Comparison of ENCODE assay signal across 21 mouse cellular contexts in the genomic region with DNA sequence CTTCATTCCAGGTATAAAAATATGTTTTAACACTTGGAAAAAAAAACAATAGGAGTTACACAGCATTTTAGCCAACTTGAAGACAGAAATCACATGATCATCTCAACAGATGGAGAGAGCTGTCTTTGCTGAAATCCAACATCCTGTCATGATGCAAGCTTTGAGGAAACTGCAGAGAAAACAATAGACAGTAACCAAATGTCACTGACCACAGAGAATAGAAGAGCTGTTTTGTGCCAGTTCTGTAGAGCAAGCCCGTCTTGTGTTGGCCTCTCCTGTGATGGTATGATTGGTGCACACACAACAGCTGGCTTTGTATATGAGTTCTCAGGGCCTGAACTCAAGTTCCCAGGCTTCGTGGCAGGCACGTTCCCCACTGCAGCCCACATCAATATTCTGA.
A peak's percentile ranks its signal among the peaks of the same experiment; 100 is the strongest.
DNase-seq lines count a peak whose midpoint lies in the region; ATAC-seq lines count a peak whose summit lies in the region.
"Had no signal": no experiment of that assay in that cellular context is flagged by ENCODE, and none has a peak within 500 bp of the region (broad histone marks: within the 10 kb centered on the region; RNA-seq: fewer than 3 reads in every experiment).

No protein-coding gene starts in this region.

- WGBS in heart, embryonic 10.5 days, result 86% methylated on average over 3 of the region's 3 CpGs
- WGBS in lung, embryonic 16.5 days, result 46% methylated on average over 3 of the region's 3 CpGs
- WGBS in midbrain, embryonic 10.5 days, result 88% methylated on average over 3 of the region's 3 CpGs

- no peak overlapping the region for H3K4me3 ChIP-seq in heart, embryonic 10.5 days
- no peak overlapping the region for H3K4me3 ChIP-seq in lung, embryonic 16.5 days (ENCODE audit: low read length)
- H3K4me3 ChIP-seq in midbrain, embryonic 10.5 days, result no peak overlapping the region
- H3K4me3 ChIP-seq: embryonic facial prominence, embryonic 15.5 days; hindbrain, embryonic 12.5 days; left cerebral cortex, adult 2 months; limb, embryonic 13.5 days; liver, embryonic 13.5 days; lung, embryonic 15.5 days had no signal

- H3K4me1 ChIP-seq in heart, embryonic 10.5 days, result no peaks in the 10 kb centered on the region
- peaks cover 9% of the 10 kb centered on the region; the same call in 1 of the 2 replicates for H3K4me1 ChIP-seq in lung, embryonic 16.5 days (replicated peaks; ENCODE audit: control insufficient read depth, insufficient read depth, low read length)
- H3K4me1 ChIP-seq in midbrain, embryonic 10.5 days, result peaks cover 3% of the 10 kb centered on the region; the same call in 1 of the 2 replicates
- H3K4me1 ChIP-seq: limb, embryonic 13.5 days had no signal

- H3K9ac ChIP-seq in lung, embryonic 16.5 days (ENCODE audit: low read length), result no peak overlapping the region
- H3K9ac ChIP-seq: embryonic facial prominence, embryonic 15.5 days; hindbrain, embryonic 12.5 days; limb, embryonic 13.5 days; liver, embryonic 13.5 days; lung, embryonic 15.5 days had no signal

- no peaks in the 10 kb centered on the region for H3K36me3 ChIP-seq in heart, embryonic 10.5 days
- no peaks in the 10 kb centered on the region for H3K36me3 ChIP-seq in lung, embryonic 16.5 days (ENCODE audit: control insufficient read depth, insufficient read depth, low read length)
- H3K36me3 ChIP-seq in midbrain, embryonic 10.5 days, result no peaks in the 10 kb centered on the region
- H3K36me3 ChIP-seq: embryonic facial prominence, embryonic 15.5 days; hindbrain, embryonic 12.5 days; limb, embryonic 13.5 days; liver, embryonic 13.5 days; lung, embryonic 15.5 days had no signal

- H3K27ac ChIP-seq in heart, embryonic 10.5 days, result no peak overlapping the region
- no peak overlapping the region for H3K27ac ChIP-seq in lung, embryonic 16.5 days (ENCODE audit: low read length)
- H3K27ac ChIP-seq in midbrain, embryonic 10.5 days (replicated peaks), result no peak overlapping the region
- H3K27ac ChIP-seq: embryonic facial prominence, embryonic 15.5 days; hindbrain, embryonic 12.5 days; kidney, postnatal 0 days; left cerebral cortex, adult 2 months; limb, embryonic 13.5 days; liver, embryonic 13.5 days; lung, embryonic 15.5 days had no signal

- no peaks in the 10 kb centered on the region for H3K27me3 ChIP-seq in heart, embryonic 10.5 days (ENCODE audit: insufficient read depth, poor library complexity, severe bottlenecking)
- no peaks in the 10 kb centered on the region for H3K27me3 ChIP-seq in lung, embryonic 16.5 days (ENCODE audit: control insufficient read depth, insufficient read depth, low read depth, low read length)
- no peaks in the 10 kb centered on the region for H3K27me3 ChIP-seq in midbrain, embryonic 10.5 days (ENCODE audit: low read depth, poor library complexity, severe bottlenecking)
- H3K27me3 ChIP-seq: embryonic facial prominence, embryonic 15.5 days; hindbrain, embryonic 12.5 days; limb, embryonic 13.5 days; liver, embryonic 13.5 days; lung, embryonic 15.5 days had no signal

- peak; percentile 94 for DNase-seq in heart, adult 11 months
- DNase-seq in heart, embryonic 10.5 days (ENCODE audit: low spot score), result no peak
- DNase-seq in lung, postnatal 10 days, result no peak
- DNase-seq in midbrain, embryonic 10.5 days (ENCODE audit: low spot score), result no peak
- DNase-seq in urinary bladder, postnatal 25 days (ENCODE audit: low spot score), result no peak
- DNase-seq: adrenal gland, adult 8-10 months; B cell, adult 2 months; cerebellum, adult 9-11 months; kidney, adult 18-20 months; liver, embryonic 13.5 days; retina, postnatal 1 day had no signal

- peak; percentile 40; the same call in 1 of the 2 replicates for ATAC-seq in lung, embryonic 16.5 days (ENCODE audit: low read depth)
- peak; percentile 42 for ATAC-seq in common myeloid progenitor, adult 5-6 weeks (replicated peaks; ENCODE audit: low read depth, poor library complexity, severe bottlenecking)
- ATAC-seq: forebrain, embryonic 16.5 days had no signal

- no peak overlapping the region for H3K4me2 ChIP-seq in lung, embryonic 16.5 days (ENCODE audit: low read depth, low read length)
- H3K4me2 ChIP-seq: embryonic facial prominence, embryonic 15.5 days; hindbrain, embryonic 12.5 days; limb, embryonic 13.5 days; liver, embryonic 13.5 days; lung, embryonic 15.5 days; midbrain, embryonic 11.5 days had no signal

- H3K9me3 ChIP-seq in heart, embryonic 10.5 days, result no peaks in the 10 kb centered on the region
- no peaks in the 10 kb centered on the region for H3K9me3 ChIP-seq in lung, embryonic 16.5 days (ENCODE audit: control insufficient read depth, low read length)
- H3K9me3 ChIP-seq in midbrain, embryonic 10.5 days (replicated peaks), result no peaks in the 10 kb centered on the region
- H3K9me3 ChIP-seq: embryonic facial prominence, embryonic 15.5 days; hindbrain, embryonic 12.5 days; limb, embryonic 13.5 days; liver, embryonic 13.5 days; lung, embryonic 15.5 days had no signal
